1 mouse cellular context compared by ENCODE assay signal in the genomic region with DNA sequence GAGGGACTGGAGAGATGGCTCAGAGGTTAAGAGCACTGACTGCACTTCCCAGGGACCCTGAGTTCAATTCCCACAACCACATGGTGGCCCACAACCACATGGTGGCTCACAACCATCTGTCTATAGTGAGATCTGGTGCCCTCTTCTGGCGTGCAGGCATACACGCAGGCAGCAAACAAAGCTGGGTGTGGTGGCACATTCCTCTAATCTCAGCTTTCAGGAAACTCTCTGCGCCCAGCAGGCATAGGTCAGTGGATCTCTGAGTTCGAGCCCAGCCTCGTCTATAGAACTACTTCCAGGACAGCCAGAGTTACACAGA.
A peak's percentile ranks its signal among the peaks of the same experiment; 100 is the strongest.
TF ChIP-seq lines count a peak whose summit lies in the region.

No protein-coding gene starts in this region.

TF ChIP-seq in MEL, 35 proteins besides CTCF, POLR2A, EP300 and RAD21 (continued from another document):
- TF ChIP-seq NELFE (IDR thresholded peaks at IDR 0.05; ENCODE audit: low read depth, low read length), result peak; percentile 14; the same call in 1 of the 2 replicates
- 0 out of 2 replicates have a peak, but pooled peaks have one; percentile 11 for TF ChIP-seq TCF12 (IDR thresholded peaks at IDR 0.05; ENCODE audit: low read depth, low read length)
